Mouse (Mus musculus) embryonic facial prominence, embryonic 11.5 days (tissue): ENCODE results near the gene Ppp1r15b. TPM values are rescaled to one million over a fixed set of nuclear protein-coding genes. Genes with fewer than 3 reads are reported as not detected.

Source experiments
- ATAC-seq: fragments of 200-750 bp; cut with Nextera tagmentation; replicated peaks from 2 replicates; pipeline ENCODE4 v1.8.0; 2017; ENCODE audit warnings: low read depth; ENCODE audit not compliant: insufficient number of reproducible peaks, low FRiP score, low TSS enrichment
- DNase-seq: peaks from one replicate; pipeline ENCODE4 v3.0.0-alpha.2; 2015; ENCODE audit warnings: low spot score
- H3K27ac ChIP-seq: fragments of 300-500 bp; sonication (generic); replicated peaks from 2 replicates; pipeline ENCODE4 v1.5.1; 2014; ENCODE audit warnings: mild to moderate bottlenecking, low read depth, low read length, control low read depth
- H3K27me3 ChIP-seq: fragments of 300-500 bp; sonication (generic); 2 replicates; pipeline ENCODE4 v1.6.1; 2014; ENCODE audit warnings: mild to moderate bottlenecking, low read length, moderate library complexity, mixed read lengths; ENCODE audit not compliant: control insufficient read depth, insufficient read depth
- H3K36me3 ChIP-seq: fragments of 300-500 bp; sonication (generic); replicated peaks from 2 replicates; pipeline ENCODE4 v1.6.1; 2014; ENCODE audit warnings: low read depth, mild to moderate bottlenecking, low read length, moderate library complexity, mixed read lengths; ENCODE audit not compliant: control insufficient read depth, insufficient read depth
- H3K4me1 ChIP-seq: fragments of 300-500 bp; sonication (generic); 2 replicates; pipeline ENCODE4 v1.6.1; 2014; ENCODE audit warnings: low read length, mixed read lengths; ENCODE audit not compliant: control insufficient read depth, insufficient read depth
- H3K4me2 ChIP-seq: fragments of 300-500 bp; sonication (generic); 2 replicates; pipeline ENCODE4 v1.6.1; 2014; ENCODE audit warnings: low read depth, mild to moderate bottlenecking, control low read depth, low read length, moderate library complexity
- H3K4me3 ChIP-seq: fragments of 300-500 bp; sonication (generic); 2 replicates; pipeline ENCODE4 v1.5.1; 2014; ENCODE audit warnings: low read depth, low read length, control low read depth
- H3K9ac ChIP-seq: fragments of 300-500 bp; sonication (generic); replicated peaks from 2 replicates; pipeline ENCODE4 v1.6.1; 2014; ENCODE audit warnings: mild to moderate bottlenecking, control low read depth, low read length
- H3K9me3 ChIP-seq: fragments of 300-500 bp; sonication (generic); replicated peaks from 2 replicates; pipeline ENCODE4 v1.6.1; 2016; ENCODE audit warnings: mild to moderate bottlenecking, low read length, inconsistent platforms, mixed read lengths; ENCODE audit not compliant: control insufficient read depth
- WGBS: fragments of 180-500 bp; shearing (Covaris S2); extraction: QIAGEN DNeasy Blood & Tissue Kit; methylation state at CpG from one replicate; pipeline ENCODE4 v1.1.7; 2014; 5-methylcytosine and 5-hydroxymethylcytosine counted together
- polyA plus RNA-seq: library from polyadenylated mRNA; unstranded; fragments of >200 nt; fragmentation: Nextera tagmentation; extraction: Ambion mirVana; gene quantifications from 2 replicates; pipeline ENCODE4 v1.2.1, GENCODE M21; 2014

Ppp1r15b gene
- polyA plus RNA-seq = 41.5 and 42.1 TPM in 2 replicates

- Histone ChIP-seq H3K9me3 (no peaks in the 10 kb centered on the region), H3K27ac (peak within 1 kb of the TSS; percentile 92), H3K27me3 (no peaks in the 10 kb centered on the region), H3K4me3 (peak within 1 kb of the TSS; percentile 73), H3K4me1 (peaks cover 4% of the 10 kb centered on the region; the same call in 1 of the 2 replicates), H3K9ac (peak within 1 kb of the TSS; percentile 79), H3K4me2 (peak within 1 kb of the TSS; percentile 89), H3K36me3 (no peaks in the 10 kb centered on the region)
- ATAC-seq (peak; percentile 98), DNase-seq (peak; percentile 98)
- under 1% methylated on average over 72 of the region's 72 CpGs for WGBS
Measured at GRCm38 (mm10) chr1:133130638-133131560, at the start of gene Ppp1r15b. Ppp1r15b (plus strand) TSS chr1:133131143.

- Histone ChIP-seq H3K4me1 (peaks cover 2% of the 10 kb centered on the region; the same call in 1 of the 2 replicates), H3K9ac (no peak overlapping the region), H3K4me3 (no peak overlapping the region), H3K4me2 (no peak overlapping the region), H3K36me3 (no peaks in the 10 kb centered on the region), H3K9me3 (no peaks in the 10 kb centered on the region), H3K27ac (no peak overlapping the region), H3K27me3 (no peaks in the 10 kb centered on the region)
- no peak for ATAC-seq
- 89% methylated on average over 5 of the region's 5 CpGs for WGBS
- DNase-seq = no peak
Measured at GRCm38 (mm10) chr1:133083003-133083546, 47.9 kb upstream of the Ppp1r15b start.

GRCm38 (mm10) chr1:133083942-133084625 is 46.9 kb upstream of the Ppp1r15b start:
- Histone ChIP-seq H3K36me3 (no peaks in the 10 kb centered on the region), H3K27ac (no peak overlapping the region), H3K4me3 (no peak overlapping the region), H3K9me3 (no peaks in the 10 kb centered on the region), H3K4me2 (no peak overlapping the region), H3K27me3 (no peaks in the 10 kb centered on the region), H3K4me1 (peaks cover 2% of the 10 kb centered on the region; the same call in 1 of the 2 replicates), H3K9ac (no peak overlapping the region)
- DNase-seq (no peak), ATAC-seq (no peak)
- 65% methylated on average over 11 of the region's 11 CpGs for WGBS

GRCm38 (mm10) chr1:133084708-133085416 is 46.1 kb upstream of the Ppp1r15b start:
- no peaks in the 10 kb centered on the region for H3K27me3 ChIP-seq
- H3K4me1 ChIP-seq = peaks cover 2% of the 10 kb centered on the region; the same call in 1 of the 2 replicates
- no peak overlapping the region for H3K4me2 ChIP-seq
- no peak for DNase-seq
- no peak for ATAC-seq
- no peak overlapping the region for H3K27ac ChIP-seq
- WGBS = 75% methylated on average over 14 of the region's 14 CpGs
- no peaks in the 10 kb centered on the region for H3K9me3 ChIP-seq
- no peak overlapping the region for H3K9ac ChIP-seq
- H3K36me3 ChIP-seq = no peaks in the 10 kb centered on the region
- no peak overlapping the region for H3K4me3 ChIP-seq

- Histone ChIP-seq H3K9me3 (no peaks in the 10 kb centered on the region), H3K4me2 (no peak overlapping the region), H3K27me3 (no peaks in the 10 kb centered on the region), H3K4me3 (no peak overlapping the region), H3K4me1 (peaks cover 2% of the 10 kb centered on the region; the same call in 1 of the 2 replicates), H3K27ac (no peak overlapping the region), H3K36me3 (no peaks in the 10 kb centered on the region), H3K9ac (no peak overlapping the region)
- WGBS = 93% methylated on average over 8 of the region's 8 CpGs
- ATAC-seq (no peak), DNase-seq (no peak)
Measured at GRCm38 (mm10) chr1:133085417-133085742, 45.6 kb upstream of the Ppp1r15b start.

- no peaks in the 10 kb centered on the region for H3K36me3 ChIP-seq
- peaks cover 2% of the 10 kb centered on the region; the same call in 1 of the 2 replicates for H3K4me1 ChIP-seq
- H3K4me3 ChIP-seq = no peak overlapping the region
- H3K9me3 ChIP-seq = no peaks in the 10 kb centered on the region
- 85% methylated on average over 10 of the region's 10 CpGs for WGBS
- no peak overlapping the region for H3K27ac ChIP-seq
- DNase-seq (no peak), ATAC-seq (no peak)
- no peak overlapping the region for H3K4me2 ChIP-seq
- no peaks in the 10 kb centered on the region for H3K27me3 ChIP-seq
- no peak overlapping the region for H3K9ac ChIP-seq
Measured at GRCm38 (mm10) chr1:133086804-133087203, 44.1 kb upstream of the Ppp1r15b start.

GRCm38 (mm10) chr1:133087206-133087905 is 43.6 kb upstream of the Ppp1r15b start:
- no peak overlapping the region for H3K9ac ChIP-seq
- H3K4me3 ChIP-seq = no peak overlapping the region
- DNase-seq = peak; percentile 79
- peak; percentile 60; the same call in 1 of the 2 replicates for ATAC-seq
- H3K4me1 ChIP-seq = peaks cover 2% of the 10 kb centered on the region; the same call in 1 of the 2 replicates
- H3K9me3 ChIP-seq = no peaks in the 10 kb centered on the region
- 44% methylated on average over 7 of the region's 7 CpGs for whole genome bisulfite sequencing
- no peaks in the 10 kb centered on the region for H3K36me3 ChIP-seq
- H3K27ac ChIP-seq = no peak overlapping the region
- H3K4me2 ChIP-seq = no peak overlapping the region
- no peaks in the 10 kb centered on the region for H3K27me3 ChIP-seq
